Mouse (Mus musculus) thymus, adult 2 months (tissue): Measurements from ENCODE around the gene Leng1.

Experiments
- CTCF ChIP-seq: fragments of 200-500 bp; IDR thresholded peaks from 2 replicates; pipeline ENCODE4 v1.5.1; 2012; ENCODE audit warnings: mild to moderate bottlenecking, control low read depth, low read length, moderate library complexity, borderline replicate concordance; ENCODE audit not compliant: control insufficient read depth, poor library complexity, insufficient read depth; ENCODE audit errors: extremely low read depth
- POLR2A ChIP-seq: fragments of 200-500 bp; IDR thresholded peaks from 2 replicates; pipeline ENCODE4 v1.6.1; 2012; ENCODE audit warnings: mild to moderate bottlenecking, low read length, control low read depth, moderate library complexity; ENCODE audit not compliant: control insufficient read depth, poor library complexity, insufficient read depth; ENCODE audit errors: extremely low read depth

- no peak for TF ChIP-seq POLR2A
- TF ChIP-seq CTCF: no peak
Measured at GRCm38 (mm10) chr7:3685400-3686187, 20.0 kb upstream of the Leng1 start.
